Mouse (Mus musculus) liver, embryonic 12.5 days (tissue): ENCODE measurements at regions not wholly inside any gene's neighbourhood (a gene's known extent, or its start where the extent isn't known, plus 50 kb on each side); places are given as distances from the start of the nearest gene placed in this dataset.
A peak's percentile ranks its signal among the peaks of the same experiment; 100 is the strongest.
"Not testable (repeated sequence)": the region's sequence is repeated elsewhere in the genome, so short reads cannot be mapped to it uniquely, and the experiment has no call there.

Experiments
- ATAC-seq: fragments of 200-750 bp; cut with Nextera tagmentation; 2 replicates; pipeline ENCODE4 v1.8.0; 2017; ENCODE audit warnings: moderate number of reproducible peaks, mild to moderate bottlenecking, moderate library complexity
- H3K27ac ChIP-seq: fragments of 300-500 bp; sonication (generic); 2 replicates; pipeline ENCODE4 v1.5.1; 2016; ENCODE audit warnings: mild to moderate bottlenecking
- H3K27me3 ChIP-seq: fragments of 300-500 bp; sonication (generic); replicated peaks from 2 replicates; pipeline ENCODE4 v1.6.1; 2016; ENCODE audit warnings: mild to moderate bottlenecking, moderate library complexity
- H3K36me3 ChIP-seq: fragments of 300-500 bp; sonication (generic); 2 replicates; pipeline ENCODE4 v1.6.1; 2016; ENCODE audit warnings: mild to moderate bottlenecking, moderate library complexity
- H3K4me1 ChIP-seq: fragments of 300-500 bp; sonication (generic); 2 replicates; pipeline ENCODE4 v1.6.1; 2016
- H3K4me2 ChIP-seq: fragments of 300-500 bp; sonication (generic); 2 replicates; pipeline ENCODE4 v1.6.1; 2016; ENCODE audit warnings: mild to moderate bottlenecking, moderate library complexity
- H3K4me3 ChIP-seq: fragments of 300-500 bp; sonication (generic); 2 replicates; pipeline ENCODE4 v1.5.1; 2016; ENCODE audit warnings: mild to moderate bottlenecking, moderate library complexity
- H3K9ac ChIP-seq: fragments of 300-500 bp; sonication (generic); 2 replicates; pipeline ENCODE4 v1.6.1; 2016; ENCODE audit warnings: mild to moderate bottlenecking, moderate library complexity
- H3K9me3 ChIP-seq: fragments of 300-500 bp; sonication (generic); replicated peaks from 2 replicates; pipeline ENCODE4 v1.6.1; 2016; ENCODE audit warnings: mild to moderate bottlenecking, moderate library complexity
- WGBS: fragments of 180-500 bp; shearing (Covaris S2); methylation state at CpG from one replicate; pipeline ENCODE4 v1.1.7; 2016; ENCODE audit not compliant: insufficient replicate concordance; 5-methylcytosine and 5-hydroxymethylcytosine counted together

GRCm38 (mm10) chr8:35101701-35102100 lies 663.9 kb upstream of the Gm19410 start:
- Histone ChIP-seq H3K4me3 (no peak overlapping the region), H3K4me2 (no peak overlapping the region), H3K36me3 (no peaks in the 10 kb centered on the region), H3K27ac (no peak overlapping the region), H3K9ac (no peak overlapping the region), H3K9me3 (no peaks in the 10 kb centered on the region), H3K4me1 (no peaks in the 10 kb centered on the region), H3K27me3 (no peaks in the 10 kb centered on the region)
- no peak for ATAC-seq
- 61% methylated on average over 5 of the region's 5 CpGs for WGBS

GRCm38 (mm10) chr8:35102102-35102501 lies 663.5 kb upstream of the Gm19410 start:
- H3K36me3 ChIP-seq, H3K9me3 ChIP-seq, H3K4me1 ChIP-seq, H3K4me2 ChIP-seq, H3K27me3 ChIP-seq, H3K4me3 ChIP-seq, H3K9ac ChIP-seq, H3K27ac ChIP-seq, ATAC-seq: not testable (repeated sequence)
- WGBS: 68% methylated on average over 3 of the region's 3 CpGs

- not testable (repeated sequence) for H3K27me3 ChIP-seq, ATAC-seq, H3K9me3 ChIP-seq
These were observed 661.1 kb upstream of the Gm19410 start for GRCm38 (mm10) chr8:35104465-35104876.

GRCm38 (mm10) chr8:35109506-35110217 lies 655.9 kb upstream of the Gm19410 start:
- WGBS: 31% methylated on average over 27 of the region's 27 CpGs
- H3K4me1 ChIP-seq: no peaks in the 10 kb centered on the region
- no peak overlapping the region for H3K27ac ChIP-seq
- 0 out of 2 replicates have a peak, but pooled peaks cover 8% of the 10 kb centered on the region for H3K27me3 ChIP-seq
- ATAC-seq: no peak
- H3K4me3 ChIP-seq: no peak overlapping the region
- no peaks in the 10 kb centered on the region for H3K36me3 ChIP-seq
- H3K4me2 ChIP-seq: no peak overlapping the region
- no peak overlapping the region for H3K9ac ChIP-seq
- H3K9me3 ChIP-seq: no peaks in the 10 kb centered on the region

More at GRCm38 (mm10) chr8:35104465-35104876, 661.1 kb upstream of the Gm19410 start:
- H3K36me3 ChIP-seq, H3K4me3 ChIP-seq, H3K27ac ChIP-seq, H3K4me1 ChIP-seq, H3K9ac ChIP-seq, H3K4me2 ChIP-seq: not testable (repeated sequence)

- ATAC-seq: no peak
- 77% methylated on average over 8 of the region's 8 CpGs for whole genome bisulfite sequencing
These were observed 655.3 kb upstream of the Gm19410 start for GRCm38 (mm10) chr8:35110286-35110685.

GRCm38 (mm10) chr8:35111130-35111529 lies 654.5 kb upstream of the Gm19410 start:
- no peak overlapping the region for H3K4me3 ChIP-seq
- no peaks in the 10 kb centered on the region for H3K4me1 ChIP-seq
- 55% methylated on average over 7 of the region's 7 CpGs for WGBS
- H3K4me2 ChIP-seq: no peak overlapping the region
- H3K27ac ChIP-seq: no peak overlapping the region
- 0 out of 2 replicates have a peak, but pooled peaks cover 8% of the 10 kb centered on the region for H3K27me3 ChIP-seq
- H3K36me3 ChIP-seq: no peaks in the 10 kb centered on the region
- no peaks in the 10 kb centered on the region for H3K9me3 ChIP-seq
- no peak for ATAC-seq
- H3K9ac ChIP-seq: no peak overlapping the region

More at GRCm38 (mm10) chr8:35110286-35110685, 655.3 kb upstream of the Gm19410 start:
- Histone ChIP-seq H3K9me3 (no peaks in the 10 kb centered on the region), H3K4me2 (no peak overlapping the region), H3K27me3 (0 out of 2 replicates have a peak, but pooled peaks cover 8% of the 10 kb centered on the region), H3K4me3 (no peak overlapping the region), H3K4me1 (no peaks in the 10 kb centered on the region), H3K9ac (no peak overlapping the region), H3K36me3 (no peaks in the 10 kb centered on the region), H3K27ac (no peak overlapping the region)

GRCm38 (mm10) chr8:35112591-35113265 lies 652.9 kb upstream of the Gm19410 start:
- no peaks in the 10 kb centered on the region for H3K36me3 ChIP-seq
- H3K4me1 ChIP-seq: no peaks in the 10 kb centered on the region
- H3K9ac ChIP-seq: no peak overlapping the region
- H3K27me3 ChIP-seq: 0 out of 2 replicates have a peak, but pooled peaks cover 8% of the 10 kb centered on the region
- H3K4me3 ChIP-seq: no peak overlapping the region
- no peak overlapping the region for H3K4me2 ChIP-seq
- 66% methylated on average over 7 of the region's 7 CpGs for WGBS
- ATAC-seq: no peak
- no peak overlapping the region for H3K27ac ChIP-seq
- no peaks in the 10 kb centered on the region for H3K9me3 ChIP-seq

GRCm38 (mm10) chr8:35114031-35114430 lies 651.6 kb upstream of the Gm19410 start:
- ATAC-seq: no peak
- Histone ChIP-seq H3K27ac (no peak overlapping the region), H3K36me3 (no peaks in the 10 kb centered on the region), H3K9me3 (no peaks in the 10 kb centered on the region), H3K4me1 (no peaks in the 10 kb centered on the region), H3K4me3 (no peak overlapping the region), H3K4me2 (no peak overlapping the region), H3K27me3 (0 out of 2 replicates have a peak, but pooled peaks cover 8% of the 10 kb centered on the region), H3K9ac (no peak overlapping the region)
- 57% methylated on average over 10 of the region's 10 CpGs for WGBS

- H3K36me3 ChIP-seq: no peaks in the 10 kb centered on the region
- no peaks in the 10 kb centered on the region for H3K4me1 ChIP-seq
- H3K9ac ChIP-seq: no peak overlapping the region
- H3K27me3 ChIP-seq: no peaks in the 10 kb centered on the region
- no peak overlapping the region for H3K27ac ChIP-seq
- ATAC-seq: no peak
- no peak overlapping the region for H3K4me3 ChIP-seq
- WGBS: 59% methylated on average over 5 of the region's 5 CpGs
- H3K4me2 ChIP-seq: no peak overlapping the region
- no peaks in the 10 kb centered on the region for H3K9me3 ChIP-seq
These were observed 645.0 kb upstream of the Gm19410 start for GRCm38 (mm10) chr8:35120612-35121011.

- Histone ChIP-seq H3K4me2 (no peak overlapping the region), H3K27ac (no peak overlapping the region), H3K36me3 (no peaks in the 10 kb centered on the region), H3K9ac (no peak overlapping the region), H3K9me3 (no peaks in the 10 kb centered on the region), H3K4me1 (no peaks in the 10 kb centered on the region), H3K27me3 (no peaks in the 10 kb centered on the region), H3K4me3 (no peak overlapping the region)
- no peak for ATAC-seq
- 81% methylated on average over 8 of the region's 8 CpGs for WGBS
These were observed 644.5 kb upstream of the Gm19410 start for GRCm38 (mm10) chr8:35121084-35121483.

GRCm38 (mm10) chr8:35123196-35123621 lies 642.4 kb upstream of the Gm19410 start:
- Histone ChIP-seq H3K4me2 (peak overlapping the region; percentile 42), H3K4me3 (peak overlapping the region; percentile 17), H3K9me3 (no peaks in the 10 kb centered on the region), H3K27me3 (no peaks in the 10 kb centered on the region), H3K36me3 (no peaks in the 10 kb centered on the region), H3K4me1 (no peaks in the 10 kb centered on the region), H3K27ac (no peak overlapping the region), H3K9ac (no peak overlapping the region)
- no peak for ATAC-seq
- 3% methylated on average over 14 of the region's 14 CpGs for WGBS

GRCm38 (mm10) chr8:35125179-35125578 lies 640.4 kb upstream of the Gm19410 start:
- Histone ChIP-seq H3K27ac (no peak overlapping the region), H3K9ac (no peak overlapping the region), H3K4me3 (no peak overlapping the region), H3K4me2 (no peak overlapping the region), H3K27me3 (no peaks in the 10 kb centered on the region), H3K36me3 (no peaks in the 10 kb centered on the region), H3K9me3 (no peaks in the 10 kb centered on the region), H3K4me1 (no peaks in the 10 kb centered on the region)
- ATAC-seq: no peak
- WGBS: 54% methylated on average over 3 of the region's 3 CpGs
